Mouse (Mus musculus) midbrain, postnatal 0 days (tissue): Measurements from ENCODE around the gene Zbtb21. TPM values are rescaled to one million over a fixed set of nuclear protein-coding genes. Genes with fewer than 3 reads are reported as not detected.

Experiments
- ATAC-seq: fragments of 200-750 bp; cut with Nextera tagmentation; 2 replicates; pipeline ENCODE4 v1.8.0; 2017; ENCODE audit warnings: moderate number of reproducible peaks, mild to moderate bottlenecking, moderate TSS enrichment, moderate library complexity; ENCODE audit not compliant: low FRiP score
- DNase-seq: peaks from one replicate; pipeline ENCODE4 v3.0.0-alpha.2; 2015; ENCODE audit warnings: low spot score
- H3K27ac ChIP-seq: fragments of 300-500 bp; sonication (generic); 2 replicates; pipeline ENCODE4 v1.5.1; 2014; ENCODE audit warnings: low read depth, mild to moderate bottlenecking, low read length, mixed read lengths
- H3K27me3 ChIP-seq: fragments of 300-500 bp; sonication (generic); 2 replicates; pipeline ENCODE4 v1.6.1; 2014; ENCODE audit warnings: low read length, control low read depth, mixed read lengths; ENCODE audit not compliant: insufficient read depth
- H3K36me3 ChIP-seq: fragments of 300-500 bp; sonication (generic); 2 replicates; pipeline ENCODE4 v1.6.1; 2014; ENCODE audit warnings: low read length, control low read depth, mixed read lengths; ENCODE audit not compliant: insufficient read depth
- H3K4me1 ChIP-seq: fragments of 300-500 bp; sonication (generic); 2 replicates; pipeline ENCODE4 v1.6.1; 2014; ENCODE audit warnings: mild to moderate bottlenecking, control low read depth, antibody characterized with exemption, low read length, mixed read lengths; ENCODE audit not compliant: insufficient read depth
- H3K4me2 ChIP-seq: fragments of 300-500 bp; sonication (generic); 2 replicates; pipeline ENCODE4 v1.6.1; 2014; ENCODE audit warnings: low read depth, mild to moderate bottlenecking, low read length, mixed read lengths; ENCODE audit not compliant: poor library complexity, severe bottlenecking
- H3K4me3 ChIP-seq: fragments of 300-500 bp; sonication (generic); 2 replicates; pipeline ENCODE4 v1.5.1; 2014; ENCODE audit warnings: low read depth, mild to moderate bottlenecking, low read length, moderate library complexity
- H3K9ac ChIP-seq: fragments of 300-500 bp; sonication (generic); replicated peaks from 2 replicates; pipeline ENCODE4 v1.6.1; 2014; ENCODE audit warnings: mild to moderate bottlenecking, low read length, moderate library complexity, mixed read lengths; ENCODE audit not compliant: poor library complexity, severe bottlenecking
- H3K9me3 ChIP-seq: fragments of 300-500 bp; sonication (generic); 2 replicates; pipeline ENCODE4 v1.6.1; 2016; ENCODE audit warnings: low read length, control low read depth
- CTCF ChIP-seq: IDR thresholded peaks from 2 replicates; pipeline ENCODE4 v1.5.1; 2016; ENCODE audit warnings: antibody characterized with exemption, mild to moderate bottlenecking
- WGBS: fragments of 180-500 bp; shearing (Covaris S2); extraction: QIAGEN DNeasy Blood & Tissue Kit; methylation state at CpG from one replicate; pipeline ENCODE4 v1.1.7; 2014; 5-methylcytosine and 5-hydroxymethylcytosine counted together
- polyA plus RNA-seq: library from polyadenylated mRNA; unstranded; fragments of >200 nt; fragmentation: Nextera tagmentation; extraction: Ambion mirVana; gene quantifications from 2 replicates; pipeline ENCODE4 v1.2.1, GENCODE M21; 2015
- total RNA-seq: library from RNA; depleted of rRNA; stranded (reverse); fragments of >200 nt; gene quantifications from 2 replicates; pipeline ENCODE4 v1.2.3, GENCODE M21; 2014

Zbtb21 gene
- total and polyA plus RNA-seq, 2 experiments from 2014 or later, result 9.4 to 30.5 TPM

DNA sequence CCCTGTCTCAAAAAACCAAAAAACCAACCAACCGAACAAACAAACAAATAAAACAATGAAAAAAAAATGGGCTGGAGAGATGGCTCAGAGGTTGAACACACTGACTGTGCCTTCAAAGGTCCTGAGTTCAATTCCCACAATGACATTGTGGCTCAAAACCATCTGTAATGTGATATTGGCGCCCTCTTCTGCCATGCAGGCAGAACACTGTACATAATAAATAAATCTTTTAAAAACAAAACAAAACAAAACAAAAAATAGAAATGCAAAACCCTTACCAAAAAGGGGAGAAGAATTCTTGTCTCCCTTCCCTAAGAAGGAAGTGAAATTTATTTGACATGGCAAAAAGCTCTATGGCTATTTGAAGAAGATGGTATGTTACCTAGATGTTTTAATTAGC, 29.1 kb upstream of the Zbtb21 start:
- no peaks in the 10 kb centered on the region for H3K27me3 ChIP-seq
- H3K4me2 ChIP-seq, result no peak overlapping the region
- no peaks in the 10 kb centered on the region for H3K36me3 ChIP-seq
- no peak overlapping the region for H3K27ac ChIP-seq
- ATAC-seq (no peak), DNase-seq (no peak)
- no peaks in the 10 kb centered on the region for H3K9me3 ChIP-seq
- WGBS, result 75% methylated on average over 2 of the region's 2 CpGs
- peaks cover 5% of the 10 kb centered on the region; the same call in 1 of the 2 replicates for H3K4me1 ChIP-seq
- no peak overlapping the region for H3K9ac ChIP-seq
- no peak for TF ChIP-seq CTCF
- no peak overlapping the region for H3K4me3 ChIP-seq

DNA sequence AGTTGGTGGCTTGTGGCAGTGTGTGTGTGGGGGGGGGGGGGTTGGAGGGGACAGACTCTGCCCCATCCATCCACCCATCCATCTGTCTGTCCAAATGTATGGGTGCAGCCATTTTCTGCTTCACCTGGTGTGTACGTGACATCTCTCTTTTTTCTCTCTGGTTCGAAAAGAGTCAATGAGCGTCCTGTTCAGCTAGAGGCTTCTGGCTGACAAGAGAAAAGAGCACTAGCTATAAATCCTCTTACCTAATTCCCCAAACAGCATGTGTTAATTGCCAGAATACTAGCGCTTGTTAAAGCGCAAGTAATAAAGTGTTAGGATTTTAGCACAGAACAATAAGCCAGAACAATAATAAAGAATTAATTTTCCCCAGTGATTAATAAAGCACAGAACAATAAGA, 22.2 kb upstream of the Zbtb21 start:
- TF ChIP-seq CTCF, result no peak
- Histone ChIP-seq H3K36me3 (no peaks in the 10 kb centered on the region), H3K4me3 (no peak overlapping the region), H3K9ac (no peak overlapping the region), H3K9me3 (no peaks in the 10 kb centered on the region), H3K4me2 (no peak overlapping the region), H3K27me3 (no peaks in the 10 kb centered on the region), H3K27ac (no peak overlapping the region), H3K4me1 (no peaks in the 10 kb centered on the region)
- ATAC-seq (no peak), DNase-seq (peak; percentile 8)
- WGBS, result 57% methylated on average over 5 of the region's 5 CpGs

DNA sequence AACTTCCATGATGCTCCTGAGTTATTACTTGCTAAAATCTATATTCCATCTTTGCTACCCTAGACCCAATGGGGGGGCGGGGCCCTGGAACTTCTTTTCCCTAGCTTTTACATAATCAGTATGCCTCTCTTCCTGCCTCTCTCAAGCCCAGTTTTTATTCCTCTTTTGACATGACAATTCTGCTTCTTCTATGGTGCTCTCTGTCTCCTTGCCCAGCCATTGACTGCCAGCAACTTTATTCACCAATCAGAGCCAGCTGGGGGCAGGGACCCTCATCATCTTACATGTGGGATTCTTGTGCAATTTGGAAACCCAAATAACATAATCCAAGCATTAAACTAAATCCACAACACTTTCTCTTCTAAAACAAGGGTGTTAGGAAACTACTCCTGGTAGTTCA, 18.9 kb upstream of the Zbtb21 start:
- DNase-seq, result no peak
- 100% methylated on average over 1 of the region's 1 CpGs for WGBS

DNA sequence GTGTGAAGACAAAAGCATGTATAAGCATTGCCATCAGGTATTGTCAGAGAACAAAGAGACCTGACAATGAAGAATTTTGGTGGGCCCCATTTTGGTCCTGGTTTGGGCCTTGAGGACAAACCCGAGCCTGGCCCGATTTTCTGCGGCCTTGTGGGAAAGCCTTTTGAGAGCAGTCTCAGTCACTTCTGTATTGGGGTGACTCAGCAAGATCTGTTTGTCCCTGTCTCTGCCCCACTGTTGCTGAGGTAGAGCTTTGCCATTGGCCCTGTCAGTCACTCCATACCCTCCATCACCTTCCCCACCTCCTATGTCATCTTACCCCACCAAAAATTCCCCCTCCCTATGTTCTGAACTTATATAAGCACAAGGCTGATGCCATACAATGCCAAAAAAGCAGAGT, 15.3 kb upstream of the Zbtb21 start:
- no peak for DNase-seq
- Histone ChIP-seq H3K27me3 (no peaks in the 10 kb centered on the region), H3K9me3 (no peaks in the 10 kb centered on the region), H3K9ac (no peak overlapping the region), H3K4me1 (no peaks in the 10 kb centered on the region), H3K27ac (no peak overlapping the region), H3K4me2 (no peak overlapping the region), H3K4me3 (no peak overlapping the region), H3K36me3 (no peaks in the 10 kb centered on the region)
- WGBS, result 92% methylated on average over 3 of the region's 3 CpGs
- no peak for ATAC-seq
- TF ChIP-seq CTCF, result no peak

More for the DNA sequence above, 18.9 kb upstream of the Zbtb21 start:
- H3K9ac ChIP-seq, result no peak overlapping the region
- ATAC-seq, result no peak
- H3K27ac ChIP-seq, result no peak overlapping the region
- no peaks in the 10 kb centered on the region for H3K4me1 ChIP-seq
- no peaks in the 10 kb centered on the region for H3K36me3 ChIP-seq
- no peak overlapping the region for H3K4me3 ChIP-seq
- TF ChIP-seq CTCF, result no peak
- no peak overlapping the region for H3K4me2 ChIP-seq
- no peaks in the 10 kb centered on the region for H3K9me3 ChIP-seq
- no peaks in the 10 kb centered on the region for H3K27me3 ChIP-seq

DNA sequence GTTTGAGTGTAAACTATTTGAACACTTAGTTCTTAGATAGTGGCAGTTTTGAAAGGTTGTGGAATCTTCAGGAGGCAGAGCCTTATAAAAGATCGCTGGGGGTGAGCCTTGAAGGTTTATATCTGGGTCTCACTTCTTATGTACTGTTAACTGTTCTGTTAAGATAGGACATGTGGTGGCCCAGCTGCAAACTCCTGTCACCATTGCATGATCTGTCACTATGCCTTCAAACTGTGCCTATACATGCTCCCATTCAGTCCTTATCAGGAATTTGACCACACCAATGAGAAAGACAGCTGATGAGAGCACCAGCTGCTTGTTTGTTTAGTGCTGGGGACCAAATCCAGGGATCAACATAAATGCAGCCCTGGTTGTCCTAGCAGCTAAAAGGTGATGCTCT, 14.9 kb upstream of the Zbtb21 start:
- no peaks in the 10 kb centered on the region for H3K4me1 ChIP-seq
- H3K9ac ChIP-seq, result no peak overlapping the region
- TF ChIP-seq CTCF, result no peak
- H3K4me2 ChIP-seq, result no peak overlapping the region
- no peak for ATAC-seq
- H3K9me3 ChIP-seq, result no peaks in the 10 kb centered on the region
- H3K36me3 ChIP-seq, result no peaks in the 10 kb centered on the region
- H3K4me3 ChIP-seq, result no peak overlapping the region
- H3K27ac ChIP-seq, result no peak overlapping the region
- H3K27me3 ChIP-seq, result no peaks in the 10 kb centered on the region
- 64% methylated on average over 1 of the region's 1 CpGs for WGBS
- no peak for DNase-seq

DNA sequence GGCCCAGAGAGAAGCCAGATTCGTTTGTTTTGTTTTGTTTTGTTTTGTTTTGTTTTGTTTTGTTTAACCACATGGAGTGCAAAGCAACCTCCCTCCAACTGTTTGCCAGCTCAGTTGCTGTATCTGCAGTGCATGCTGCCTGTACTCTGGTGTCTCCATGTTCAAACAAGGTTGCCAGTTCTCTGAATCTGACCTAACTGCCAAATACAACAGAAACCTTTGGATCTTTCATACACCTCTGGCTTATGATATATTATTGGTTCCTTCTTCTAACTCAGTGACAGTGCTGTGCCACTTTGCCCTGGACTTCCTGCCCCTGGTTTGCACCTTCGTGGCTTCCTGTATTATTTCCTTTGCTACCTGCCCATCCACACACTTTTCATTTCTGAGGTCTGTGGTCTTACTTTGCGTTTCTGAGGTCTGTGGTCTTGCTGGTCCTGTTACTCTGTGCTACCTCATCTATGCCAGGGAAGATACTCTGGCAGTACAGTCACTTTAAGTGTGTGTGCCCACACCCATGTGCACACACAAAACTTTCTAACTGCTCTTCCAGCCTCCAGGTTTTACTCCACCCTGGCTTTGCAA, 1.6 kb upstream of the Zbtb21 start:
- ATAC-seq (no peak), DNase-seq (no peak)
- no peak for TF ChIP-seq CTCF
- no peaks in the 10 kb centered on the region for H3K36me3 ChIP-seq
- no peak overlapping the region for H3K27ac ChIP-seq
- WGBS, result 87% methylated on average over 3 of the region's 3 CpGs
- no peaks in the 10 kb centered on the region for H3K4me1 ChIP-seq
- no peak overlapping the region for H3K4me2 ChIP-seq
- no peaks in the 10 kb centered on the region for H3K9me3 ChIP-seq
- H3K27me3 ChIP-seq, result no peaks in the 10 kb centered on the region
- H3K9ac ChIP-seq, result no peak overlapping the region
- no peak overlapping the region for H3K4me3 ChIP-seq
